Mouse (Mus musculus): ENCODE measurements around the gene Rcsd1.

- TF ChIP-seq POLR2A (IDR thresholded peaks at IDR 0.05; ENCODE audit: extremely low read depth, insufficient read depth, low read length) (no peak), CTCF (IDR thresholded peaks at IDR 0.05; ENCODE audit: low read depth, low read length) (no peak)
These were observed 56.3 kb downstream of the Rcsd1 start for GRCm38 (mm10) chr1:165653126-165653885.
